Mouse (Mus musculus) heart, adult 9 months (tissue): ENCODE results near the gene Usp49.
"Not testable (repeated sequence)": the region's sequence is repeated elsewhere in the genome, so short reads cannot be mapped to it uniquely, and the experiment has no call there.

Experiments
- DNase-seq, 2 experiments: peaks; one replicate each; pipeline ENCODE4 v3.0.0; 2022; ENCODE audit warnings: low spot score in 2 of 2

Usp49 gene

DNA sequence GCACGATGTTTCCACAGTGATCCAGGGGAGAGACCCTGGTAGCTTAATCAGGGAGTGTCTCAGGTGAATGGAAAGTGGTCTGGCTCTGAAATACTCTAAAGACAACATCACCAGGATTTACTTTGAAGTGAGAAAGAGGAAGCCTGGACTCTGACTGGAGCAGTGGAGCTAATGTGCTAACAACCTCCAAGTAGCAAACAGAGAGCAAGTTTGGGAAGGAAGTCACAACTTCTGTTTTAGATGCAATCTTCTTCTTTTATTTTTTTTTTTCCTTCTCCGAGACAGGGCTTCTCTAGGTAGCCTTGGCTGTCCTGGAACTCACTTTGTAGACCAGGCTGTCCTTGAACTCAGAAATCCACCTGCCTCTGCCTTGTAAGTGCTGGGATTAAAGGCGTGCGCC, 21.3 kb upstream of the Usp49 start:
- DNase-seq: no peak

GRCm38 (mm10) chr17:47610849-47611660, 19.4 kb upstream of the Usp49 start, which contains the start of the genes Bysl, Med20 and Gm20517:
TSS of gene Bysl (minus strand) at chr17:47611492.
TSS of gene Med20 (plus strand) at chr17:47611582.
TSS of gene Gm20517 (plus strand) at chr17:47611589.
- DNase-seq: peak; percentile 94 to 96

GRCm38 (mm10) chr17:47611661-47611982, 18.9 kb upstream of the Usp49 start:
- DNase-seq: no peak

DNA sequence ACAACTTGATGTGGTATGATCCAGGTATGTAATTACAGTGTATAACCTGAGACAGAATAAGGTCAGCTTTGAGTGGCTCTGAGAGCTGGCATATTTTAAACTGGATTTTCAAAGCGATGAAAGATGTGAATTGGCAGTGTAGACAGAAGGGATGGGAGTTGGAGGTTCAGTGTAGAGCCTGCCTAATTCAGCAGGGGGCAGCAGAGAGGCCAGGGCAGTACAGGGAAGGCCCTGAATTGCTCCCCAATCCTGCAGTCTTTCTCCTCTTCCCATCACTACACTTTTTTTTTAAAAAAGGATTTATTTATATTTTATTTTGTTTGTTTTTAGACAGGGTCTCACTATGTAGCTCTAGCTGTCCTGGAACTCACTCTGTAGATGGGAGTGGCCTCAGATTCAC, 16.5 kb upstream of the Usp49 start:
- DNase-seq: peak in 1 of 2 experiments; percentile 11

- DNase-seq: no peak
Measured at GRCm38 (mm10) chr17:47616119-47616518, 14.4 kb upstream of the Usp49 start.

GRCm38 (mm10) chr17:47616652-47617051, 13.8 kb upstream of the Usp49 start:
- DNase-seq: no peak

- no peak for DNase-seq
Measured at GRCm38 (mm10) chr17:47617605-47618307, 12.7 kb upstream of the Usp49 start.

DNA sequence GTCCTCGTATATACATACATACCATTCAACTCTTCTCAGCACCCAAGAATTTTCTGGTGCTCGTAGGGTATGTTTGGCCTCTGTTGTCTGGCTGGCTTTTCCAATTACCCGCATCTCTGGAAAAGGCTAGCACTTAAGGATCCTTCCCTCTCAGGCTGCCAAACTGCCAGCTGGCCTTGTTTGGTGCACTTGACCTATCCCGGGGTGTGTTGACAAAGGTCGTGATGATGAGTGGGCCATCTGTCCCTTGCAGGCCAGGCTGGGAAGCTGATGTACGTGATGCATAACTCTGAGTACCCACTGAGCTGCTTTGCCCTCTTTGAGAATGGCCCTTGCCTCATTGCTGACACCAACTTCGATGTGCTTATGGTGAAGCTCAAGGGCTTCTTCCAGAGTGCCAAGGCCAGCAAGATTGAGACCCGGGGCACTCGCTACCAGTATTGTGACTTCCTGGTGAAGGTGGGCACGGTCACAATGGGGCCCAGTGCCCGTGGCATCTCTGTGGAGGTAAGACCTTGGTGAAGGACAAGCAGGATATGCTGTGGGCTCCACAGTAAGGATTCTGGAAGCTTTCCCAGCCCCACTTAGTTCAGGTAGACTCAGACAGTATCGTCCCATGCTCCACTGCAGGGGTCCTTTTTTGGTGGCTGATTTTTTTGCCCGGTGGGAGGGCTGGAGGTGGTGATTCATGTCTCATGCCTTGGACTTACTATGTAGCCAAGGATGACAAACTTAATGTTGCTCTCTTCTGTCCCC, 11.8 kb upstream of the Usp49 start:
- no peak for DNase-seq

- no peak for DNase-seq
Measured at GRCm38 (mm10) chr17:47622912-47623554, 7.5 kb upstream of the Usp49 start.

DNA sequence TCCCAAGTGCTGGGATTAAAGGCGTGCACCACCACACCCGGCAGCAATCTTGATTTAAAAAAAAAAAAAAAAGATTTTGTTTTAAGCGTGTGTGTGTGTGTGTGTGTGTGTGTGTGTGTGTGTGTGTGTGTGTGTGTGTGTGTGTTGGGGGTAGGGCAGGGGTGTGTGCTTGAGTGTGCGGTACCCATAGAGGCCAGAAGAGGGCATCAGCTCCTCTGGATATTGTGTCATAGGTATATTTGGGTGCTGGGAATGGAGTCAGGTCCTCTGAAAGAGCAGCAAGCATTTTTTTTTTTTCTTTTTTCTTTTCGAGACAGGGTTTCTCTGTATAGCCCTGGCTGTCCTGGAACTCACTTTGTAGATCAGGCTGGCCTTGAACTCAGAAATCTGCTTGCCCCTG, 5.9 kb upstream of the Usp49 start:
- DNase-seq: not testable (repeated sequence)

GRCm38 (mm10) chr17:47625088-47625487, 5.4 kb upstream of the Usp49 start:
- peak in 1 of 2 experiments; percentile 40 for DNase-seq

DNA sequence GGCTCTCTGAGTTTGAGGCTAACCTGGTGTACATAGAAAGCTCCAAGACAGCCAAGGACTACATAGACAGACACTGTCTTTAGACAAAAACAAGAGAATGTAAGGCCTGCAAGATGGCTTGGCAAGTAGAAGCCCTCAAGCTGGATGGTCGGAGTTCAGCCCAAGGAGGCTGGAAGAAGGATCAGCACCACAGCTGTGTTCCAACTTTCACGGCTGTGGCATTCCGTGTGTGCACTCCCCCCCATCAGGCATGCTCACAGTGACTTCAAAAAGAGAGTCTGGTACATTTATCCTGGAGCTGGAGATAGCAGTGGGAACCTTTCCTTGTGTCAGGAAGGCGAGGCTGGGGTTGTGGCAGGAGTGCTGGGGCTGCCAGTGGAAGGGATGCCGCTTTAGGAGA, 4.5 kb upstream of the Usp49 start:
- no peak for DNase-seq

DNA sequence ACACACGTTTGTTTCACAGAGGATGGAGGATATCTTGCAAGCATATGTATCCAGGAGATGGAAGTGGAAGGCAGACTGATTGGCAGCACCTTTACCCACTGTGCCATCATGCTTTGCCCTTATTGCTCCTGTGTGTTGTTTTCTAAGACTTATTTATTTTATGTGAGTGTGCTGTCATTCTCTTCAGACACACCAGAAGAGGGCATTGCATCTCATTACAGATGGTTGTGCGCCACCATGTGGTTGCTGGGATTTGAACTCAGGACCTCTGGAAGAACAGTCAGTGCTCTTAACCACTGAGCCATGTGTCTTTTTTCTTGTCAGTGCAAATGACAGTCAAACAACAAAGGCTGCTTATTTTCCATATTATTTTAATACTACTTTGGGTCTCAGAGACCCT, 2.7 kb upstream of the Usp49 start:
- DNase-seq: no peak

GRCm38 (mm10) chr17:47628851-47629676, 1.4 kb upstream of the Usp49 start:
- DNase-seq: peak; percentile 91 to 93

- DNase-seq: peak; percentile 28 to 36
Measured at GRCm38 (mm10) chr17:47629717-47630677, 493 bp upstream of the Usp49 start.

DNA sequence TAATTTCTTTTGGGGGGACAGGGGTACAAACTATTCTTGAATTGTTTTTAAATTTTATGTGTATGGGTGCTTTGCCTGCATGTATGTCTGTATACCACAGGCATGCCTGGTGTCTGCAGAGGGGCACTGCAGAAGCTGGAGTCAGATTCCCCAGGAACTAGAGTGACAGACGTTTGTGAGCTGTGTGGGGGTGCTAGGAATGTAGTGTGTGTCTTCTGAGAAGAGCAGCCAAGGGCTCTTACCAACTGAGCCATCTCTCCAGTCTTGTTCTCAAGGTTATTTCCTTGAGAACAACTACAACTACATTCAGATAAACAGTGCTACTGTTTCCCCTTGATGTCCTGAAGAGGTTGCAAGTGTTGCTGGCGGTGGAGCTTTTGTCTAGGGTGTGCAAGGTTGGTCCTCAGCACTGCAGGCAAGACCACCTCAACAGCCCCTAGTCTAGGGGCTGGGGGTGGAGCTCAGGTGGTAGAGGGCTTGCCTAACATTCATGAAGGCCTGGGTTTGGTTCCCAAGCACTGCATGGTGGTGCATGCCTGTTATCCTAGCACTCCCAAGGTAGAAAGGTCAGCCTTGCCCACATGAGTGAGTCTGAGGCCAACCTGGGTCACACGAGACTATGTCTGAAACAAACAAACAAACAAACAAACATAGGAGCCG, 1.8 kb downstream of the Usp49 start:
- DNase-seq: no peak

GRCm38 (mm10) chr17:47633999-47634770, 3.7 kb downstream of the Usp49 start:
- no peak for DNase-seq

DNA sequence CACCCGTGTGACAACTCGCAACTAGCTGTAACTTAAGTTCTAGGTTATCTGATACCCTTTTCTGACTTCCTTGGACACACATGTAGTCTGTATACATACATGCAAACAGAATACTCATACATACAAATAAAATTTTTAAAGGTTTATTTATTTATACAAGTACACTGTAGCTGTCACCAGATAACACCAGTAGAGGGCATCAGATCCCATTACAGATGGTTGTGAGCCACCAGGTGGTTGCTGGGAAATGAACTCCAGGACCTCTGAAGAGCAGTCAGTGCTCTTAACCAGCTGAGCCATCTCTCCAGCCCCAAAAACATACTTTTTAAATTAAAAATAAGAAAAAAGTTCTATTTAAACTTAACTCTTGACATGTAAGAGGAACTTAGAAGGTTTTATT, 12.5 kb downstream of the Usp49 start:
- DNase-seq: no peak
